Mouse (Mus musculus) thymus, adult 2 months (tissue): ENCODE results near the gene Ces1d. TPM values are rescaled to one million over a fixed set of nuclear protein-coding genes. Genes with fewer than 3 reads are reported as not detected.
"Not testable (repeated sequence)": the region's sequence is repeated elsewhere in the genome, so short reads cannot be mapped to it uniquely, and the experiment has no call there.

Source experiments
- DNase-seq: peaks from one replicate; pipeline ENCODE4 v3.0.0; 2021
- H3K27ac ChIP-seq: fragments of 200-500 bp; 2 replicates; pipeline ENCODE4 v1.5.1; 2012; ENCODE audit warnings: low read length, control low read depth; ENCODE audit not compliant: control insufficient read depth, insufficient read depth
- H3K27me3 ChIP-seq: fragments of 200-500 bp; 2 replicates; pipeline ENCODE4 v1.6.1; 2012; ENCODE audit warnings: mild to moderate bottlenecking, low read length, moderate library complexity, mixed read lengths; ENCODE audit not compliant: control insufficient read depth, insufficient read depth
- H3K36me3 ChIP-seq: fragments of 200-500 bp; 2 replicates; pipeline ENCODE4 v1.6.1; 2012; ENCODE audit warnings: mild to moderate bottlenecking, low read length, moderate library complexity; ENCODE audit not compliant: control insufficient read depth, insufficient read depth
- H3K4me1 ChIP-seq: fragments of 200-500 bp; replicated peaks from 2 replicates; pipeline ENCODE4 v1.6.1; 2012; ENCODE audit warnings: low read length; ENCODE audit not compliant: control insufficient read depth, insufficient read depth
- H3K4me3 ChIP-seq: fragments of 200-500 bp; 2 replicates; pipeline ENCODE4 v1.5.1; 2012; ENCODE audit warnings: mild to moderate bottlenecking, low read length, control low read depth, moderate library complexity; ENCODE audit not compliant: control insufficient read depth, insufficient read depth
- CTCF ChIP-seq: fragments of 200-500 bp; IDR thresholded peaks from 2 replicates; pipeline ENCODE4 v1.5.1; 2012; ENCODE audit warnings: mild to moderate bottlenecking, control low read depth, low read length, moderate library complexity, borderline replicate concordance; ENCODE audit not compliant: control insufficient read depth, poor library complexity, insufficient read depth; ENCODE audit errors: extremely low read depth
- POLR2A ChIP-seq: fragments of 200-500 bp; IDR thresholded peaks from 2 replicates; pipeline ENCODE4 v1.6.1; 2012; ENCODE audit warnings: mild to moderate bottlenecking, low read length, control low read depth, moderate library complexity; ENCODE audit not compliant: control insufficient read depth, poor library complexity, insufficient read depth; ENCODE audit errors: extremely low read depth
- WGBS: fragments of 180-500 bp; shearing (Covaris S2); methylation state at CpG from one replicate; pipeline ENCODE4 v1.1.7; 2018; 5-methylcytosine and 5-hydroxymethylcytosine counted together
- polyA plus RNA-seq: library from polyadenylated mRNA; depleted of rRNA; stranded (reverse); fragments of >200 nt; gene quantifications from 2 replicates; pipeline ENCODE4 v1.2.3, GENCODE M21; 2012

The Ces1d gene
- polyA plus RNA-seq, 1 experiment = 110 TPM

DNA sequence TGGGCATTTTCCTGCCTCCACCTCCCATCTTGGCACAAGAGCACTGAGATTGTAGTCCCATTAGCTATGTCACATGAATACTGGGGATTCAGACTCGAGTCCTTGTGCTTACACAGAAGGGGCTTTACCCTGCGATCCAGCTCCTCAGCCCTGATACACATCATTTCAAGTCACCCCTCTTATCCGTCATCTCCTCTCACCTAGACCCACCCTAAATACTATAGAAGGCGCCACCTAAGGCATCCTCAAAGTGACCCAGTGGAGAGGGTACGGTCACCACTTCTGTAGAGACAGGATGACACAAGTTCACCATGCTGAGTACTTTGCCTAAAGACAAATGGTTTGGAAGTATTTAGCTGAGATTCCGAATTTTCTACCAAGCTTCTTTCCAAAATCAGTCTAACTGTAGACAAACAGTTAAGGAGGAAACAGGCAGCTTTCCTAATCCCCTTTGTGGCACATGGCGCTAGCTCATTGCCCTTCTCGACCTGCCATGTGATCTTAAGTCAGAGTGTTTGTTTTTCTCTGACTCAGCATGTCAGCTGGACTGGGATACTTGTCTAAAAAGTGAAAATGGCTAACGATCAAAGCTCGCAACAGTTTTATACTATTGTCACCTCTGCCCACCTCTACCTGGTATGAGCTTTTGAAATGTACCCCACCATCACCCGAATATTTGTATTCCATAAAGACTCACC is 31.2 kb upstream of the Ces1d start:
- no peaks in the 10 kb centered on the region for H3K27me3 ChIP-seq
- H3K27ac ChIP-seq = no peak overlapping the region
- H3K4me1 ChIP-seq = no peaks in the 10 kb centered on the region
- TF ChIP-seq POLR2A (no peak), CTCF (no peak)
- 79% methylated on average over 11 of the region's 11 CpGs for WGBS
- H3K36me3 ChIP-seq = no peaks in the 10 kb centered on the region
- H3K4me3 ChIP-seq = no peak overlapping the region
- no peak for DNase-seq

GRCm38 (mm10) chr8:93226471-93226870 is 28.8 kb upstream of the Ces1d start:
- DNase-seq, H3K4me3 ChIP-seq, H3K27ac ChIP-seq, H3K36me3 ChIP-seq, H3K27me3 ChIP-seq, H3K4me1 ChIP-seq: not testable (repeated sequence)
- 98% methylated on average over 1 of the region's 1 CpGs for WGBS

DNA sequence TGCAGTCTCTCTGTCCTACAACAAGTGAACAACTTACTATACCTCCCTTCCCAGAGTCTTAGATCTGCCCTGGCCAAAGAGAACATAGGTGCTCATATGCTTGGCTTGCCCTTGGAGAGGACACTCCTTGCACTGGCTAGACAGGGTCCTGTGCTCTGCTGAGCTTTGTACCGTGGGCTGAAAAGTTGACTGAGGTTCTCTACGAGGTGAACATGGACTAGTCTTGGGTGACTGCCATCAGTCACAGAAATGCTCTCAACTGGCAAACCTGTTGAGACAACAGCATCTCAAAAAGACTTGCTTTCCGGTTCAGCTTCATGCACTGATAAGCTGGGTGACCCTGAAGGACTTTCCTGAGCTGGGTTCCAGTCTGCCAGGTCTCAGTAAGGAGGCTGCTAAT is 24.3 kb upstream of the Ces1d start:
- TF ChIP-seq POLR2A (no peak), CTCF (no peak)
- no peak overlapping the region for H3K27ac ChIP-seq

DNA sequence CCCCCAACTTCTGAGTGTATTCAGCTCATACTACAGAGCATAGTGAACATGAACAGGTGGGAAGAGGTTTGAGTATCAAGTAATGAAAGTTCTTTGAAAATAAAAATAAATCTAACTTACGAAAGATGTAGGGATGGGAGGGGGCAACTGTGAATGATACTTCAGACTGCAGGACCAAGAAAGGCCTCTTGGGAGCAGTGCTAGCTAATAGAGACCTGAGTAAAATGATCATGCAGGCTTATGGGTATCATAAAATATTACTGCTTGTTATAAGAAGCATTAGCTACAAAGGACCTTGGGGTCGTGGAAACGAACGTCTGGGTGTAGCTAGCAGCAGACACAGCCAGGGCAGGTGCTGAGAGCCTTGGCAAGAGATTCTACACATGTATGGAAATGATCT is 20.2 kb upstream of the Ces1d start:
- no peak for TF ChIP-seq CTCF
- no peak for TF ChIP-seq POLR2A
- H3K36me3 ChIP-seq = no peaks in the 10 kb centered on the region
- no peak overlapping the region for H3K27ac ChIP-seq
- no peaks in the 10 kb centered on the region for H3K27me3 ChIP-seq
- DNase-seq = no peak
- WGBS = 82% methylated on average over 4 of the region's 4 CpGs
- H3K4me1 ChIP-seq = no peaks in the 10 kb centered on the region
- no peak overlapping the region for H3K4me3 ChIP-seq

More for the DNA sequence above, 24.3 kb upstream of the Ces1d start:
- Histone ChIP-seq H3K27me3 (no peaks in the 10 kb centered on the region), H3K36me3 (no peaks in the 10 kb centered on the region), H3K4me3 (no peak overlapping the region), H3K4me1 (no peaks in the 10 kb centered on the region)
- 83% methylated on average over 3 of the region's 3 CpGs for WGBS
- no peak for DNase-seq

DNA sequence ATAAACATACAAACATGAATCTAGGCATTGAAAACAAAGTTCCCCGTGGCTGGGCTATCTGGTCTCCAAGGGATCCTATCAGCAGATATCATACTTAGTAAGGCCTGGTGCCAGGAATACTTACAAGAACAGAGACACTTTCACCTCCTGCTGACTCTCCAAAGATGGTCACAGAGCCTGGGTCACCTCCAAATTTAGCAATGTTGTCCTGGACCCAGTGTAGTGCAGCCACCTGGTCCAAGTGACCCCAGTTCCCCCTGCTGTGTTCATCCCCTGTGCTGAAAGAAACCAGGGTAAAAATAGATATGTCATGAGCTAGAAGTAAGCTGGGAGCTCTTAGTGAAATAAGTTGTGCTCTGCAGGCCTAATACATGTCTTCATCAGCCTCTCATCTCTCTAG is 19.7 kb upstream of the Ces1d start:
- H3K4me3 ChIP-seq = no peak overlapping the region
- TF ChIP-seq CTCF (no peak), POLR2A (no peak)
- H3K4me1 ChIP-seq = no peaks in the 10 kb centered on the region
- H3K27me3 ChIP-seq = no peaks in the 10 kb centered on the region
- no peak overlapping the region for H3K27ac ChIP-seq
- no peak for DNase-seq
- no peaks in the 10 kb centered on the region for H3K36me3 ChIP-seq
- WGBS = 70% methylated on average over 1 of the region's 1 CpGs

DNA sequence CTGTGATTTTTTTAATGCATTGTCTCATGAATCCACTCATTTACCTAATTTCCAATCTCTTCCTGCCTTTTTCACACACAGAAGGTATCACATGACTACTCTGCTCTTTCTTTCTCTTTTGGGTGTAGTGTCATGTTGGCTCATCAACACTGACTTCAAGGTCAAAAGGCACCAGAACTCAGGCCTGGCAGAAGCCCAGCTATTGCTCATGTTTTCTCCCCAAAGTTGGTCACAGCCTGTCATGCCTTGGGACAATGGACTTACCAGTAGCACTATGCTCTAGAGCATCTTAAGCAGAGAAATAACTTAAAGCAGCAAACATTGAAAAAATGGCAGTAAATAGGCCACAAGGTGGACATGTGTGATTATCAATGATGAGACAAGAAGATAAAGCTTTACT is 13.5 kb upstream of the Ces1d start:
- H3K27ac ChIP-seq = no peak overlapping the region
- no peak overlapping the region for H3K4me3 ChIP-seq
- no peaks in the 10 kb centered on the region for H3K36me3 ChIP-seq
- no peak for DNase-seq
- H3K27me3 ChIP-seq = no peaks in the 10 kb centered on the region
- H3K4me1 ChIP-seq = no peaks in the 10 kb centered on the region
- TF ChIP-seq CTCF (no peak), POLR2A (no peak)

- 71% methylated on average over 7 of the region's 7 CpGs for WGBS
- H3K27me3 ChIP-seq, H3K4me1 ChIP-seq, H3K27ac ChIP-seq, DNase-seq, H3K4me3 ChIP-seq, H3K36me3 ChIP-seq: not testable (repeated sequence)
Measured at GRCm38 (mm10) chr8:93199146-93199545, 1.5 kb upstream of the Ces1d start.
